Mouse (Mus musculus) MEL (cell line): ENCODE data around the gene Dock3. TPM values are rescaled to one million over a fixed set of nuclear protein-coding genes. Genes with fewer than 3 reads are reported as not detected.
A peak's percentile ranks its signal among the peaks of the same experiment; 100 is the strongest.

Experiments used
- DNase-seq: peaks from one replicate; pipeline ENCODE4 v3.0.0; 2011; ENCODE audit warnings: low read depth, low spot score
- H3K27ac ChIP-seq: 2 replicates; pipeline ENCODE4 v1.5.1; 2012; ENCODE audit warnings: low read depth, mild to moderate bottlenecking, control low read depth, low read length, moderate library complexity; ENCODE audit not compliant: control insufficient read depth
- H3K27me3 ChIP-seq, 2 experiments: fragments of 150-350 bp in 1 of 2; sonication (generic) in 1 of 2; 2 replicates each; pipeline ENCODE4 v1.6.1; 2012; ENCODE audit warnings: low read length in 2 of 2, mild to moderate bottlenecking in 2 of 2, improper control_type of control experiment in 1 of 2, moderate library complexity in 1 of 2; ENCODE audit not compliant: insufficient read depth in 2 of 2, control insufficient read depth in 1 of 2
- H3K36me3 ChIP-seq, 2 experiments: 2 replicates each; pipeline ENCODE4 v1.6.1; 2012 to 2014; ENCODE audit warnings: low read length in 2 of 2, improper control_type of control experiment in 1 of 2, inconsistent platforms in 1 of 2, mild to moderate bottlenecking in 1 of 2; ENCODE audit not compliant: insufficient read depth in 2 of 2, control insufficient read depth in 1 of 2
- H3K4me1 ChIP-seq, 2 experiments: fragments of 150-350 bp in 1 of 2; sonication (generic) in 1 of 2; 2 replicates each; pipeline ENCODE4 v1.6.1; 2012; ENCODE audit warnings: low read length in 2 of 2, improper control_type of control experiment in 1 of 2, mild to moderate bottlenecking in 1 of 2; ENCODE audit not compliant: insufficient read depth in 2 of 2, control insufficient read depth in 1 of 2
- H3K4me3 ChIP-seq, 2 experiments: fragments of 150-350 bp in 1 of 2; sonication (generic) in 1 of 2; 2 replicates each; pipeline ENCODE4 v1.5.1; 2012; ENCODE audit warnings: low read depth in 2 of 2, low read length in 2 of 2, mild to moderate bottlenecking in 2 of 2, moderate library complexity in 2 of 2, control low read depth in 1 of 2, improper control_type of control experiment in 1 of 2; ENCODE audit not compliant: control insufficient read depth in 1 of 2, insufficient read depth in 1 of 2
- H3K79me2 ChIP-seq: 2 replicates; pipeline ENCODE4 v1.6.1; 2012; ENCODE audit warnings: mild to moderate bottlenecking, low read length, moderate library complexity; ENCODE audit not compliant: control insufficient read depth, poor library complexity, insufficient read depth
- H3K9ac ChIP-seq: 2 replicates; pipeline ENCODE4 v1.6.1; 2012; ENCODE audit warnings: low read depth, mild to moderate bottlenecking, control low read depth, low read length, moderate library complexity; ENCODE audit not compliant: control insufficient read depth, poor library complexity, severe bottlenecking
- H3K9me3 ChIP-seq: fragments of 150-350 bp; sonication (generic); replicated peaks from 2 replicates; pipeline ENCODE4 v1.6.1; 2012; ENCODE audit warnings: mild to moderate bottlenecking, low read length, improper control_type of control experiment, moderate library complexity; ENCODE audit not compliant: insufficient read depth
- BHLHE40 ChIP-seq: IDR thresholded peaks from 2 replicates; pipeline ENCODE4 v1.6.1; 2012; ENCODE audit warnings: low read depth, mild to moderate bottlenecking, inconsistent platforms, low read length, improper control_type of control experiment, borderline replicate concordance
- CHD1 ChIP-seq: IDR thresholded peaks from 2 replicates; pipeline ENCODE4 v1.6.1; 2012; ENCODE audit warnings: low read depth, mild to moderate bottlenecking, inconsistent platforms, low read length, improper control_type of control experiment
- CHD2 ChIP-seq: IDR thresholded peaks from 2 replicates; pipeline ENCODE4 v1.6.1; 2011; ENCODE audit warnings: low read length, improper control_type of control experiment
- CTCF ChIP-seq, 3 experiments: IDR thresholded peaks in 2 of 3; conservative IDR thresholded peaks in 1 of 3; 2 replicates each; pipeline ENCODE4 v1.5.1; 2011 to 2012; ENCODE audit warnings: low read length in 3 of 3, low read depth in 2 of 3, mild to moderate bottlenecking in 2 of 3, improper control_type of control experiment in 1 of 3, inconsistent platforms in 1 of 3, mixed read lengths in 1 of 3, moderate library complexity in 1 of 3; ENCODE audit not compliant: control insufficient read depth in 1 of 3, insufficient read depth in 1 of 3, poor library complexity in 1 of 3, severe bottlenecking in 1 of 3
- ELF1 ChIP-seq: IDR thresholded peaks from 2 replicates; pipeline ENCODE4 v1.6.1; 2014; ENCODE audit warnings: low read depth, mild to moderate bottlenecking, inconsistent platforms, low read length, improper control_type of control experiment, moderate library complexity
- EP300 ChIP-seq, 2 experiments: IDR thresholded peaks; 2 replicates each; pipeline ENCODE4 v1.6.1; 2011; ENCODE audit warnings: improper control_type of control experiment in 2 of 2, low read length in 2 of 2, low read depth in 1 of 2, mild to moderate bottlenecking in 1 of 2
- ETS1 ChIP-seq: IDR thresholded peaks from 2 replicates; pipeline ENCODE4 v1.6.1; 2012; ENCODE audit warnings: low read depth, mild to moderate bottlenecking, inconsistent platforms, low read length, improper control_type of control experiment, moderate library complexity
- GABPA ChIP-seq: IDR thresholded peaks from 2 replicates; pipeline ENCODE4 v1.6.1; 2012; ENCODE audit warnings: low read depth, mild to moderate bottlenecking, inconsistent platforms, low read length, improper control_type of control experiment, moderate library complexity
- GATA1 ChIP-seq: IDR thresholded peaks from 2 replicates; pipeline ENCODE4 v1.6.1; 2011; ENCODE audit warnings: low read depth, low read length, improper control_type of control experiment
- HCFC1 ChIP-seq: IDR thresholded peaks from 2 replicates; pipeline ENCODE4 v1.6.1; 2012; ENCODE audit warnings: low read depth, mild to moderate bottlenecking, inconsistent platforms, low read length, improper control_type of control experiment, moderate library complexity
- JUND ChIP-seq: IDR thresholded peaks from 2 replicates; pipeline ENCODE4 v1.6.1; 2011; ENCODE audit warnings: low read depth, mild to moderate bottlenecking, improper control_type of control experiment, low read length
- KAT2A ChIP-seq: conservative IDR thresholded peaks from 2 replicates; pipeline ENCODE4 v1.6.1; 2012; ENCODE audit warnings: low read depth, low read length, improper control_type of control experiment, inconsistent platforms
- MAFK ChIP-seq: IDR thresholded peaks from 2 replicates; pipeline ENCODE4 v1.6.1; 2011; ENCODE audit warnings: low read depth, mild to moderate bottlenecking, low read length, improper control_type of control experiment, borderline replicate concordance
- MAX ChIP-seq: IDR thresholded peaks from 2 replicates; pipeline ENCODE4 v1.6.1; 2011; ENCODE audit warnings: low read length, improper control_type of control experiment
- MXI1 ChIP-seq: IDR thresholded peaks from 2 replicates; pipeline ENCODE4 v1.6.1; 2011; ENCODE audit warnings: mild to moderate bottlenecking, low read depth, low read length, improper control_type of control experiment
- MYB ChIP-seq: IDR thresholded peaks from 2 replicates; pipeline ENCODE4 v1.6.1; 2011; ENCODE audit warnings: mild to moderate bottlenecking, low read depth, low read length, improper control_type of control experiment
- MYC ChIP-seq: IDR thresholded peaks from 2 replicates; pipeline ENCODE4 v1.6.1; 2011; ENCODE audit warnings: low read depth, mild to moderate bottlenecking, low read length, improper control_type of control experiment, moderate library complexity
- NELFE ChIP-seq: IDR thresholded peaks from 2 replicates; pipeline ENCODE4 v1.6.1; 2011; ENCODE audit warnings: low read depth, low read length, improper control_type of control experiment
- POLR2AphosphoS2 ChIP-seq: IDR thresholded peaks from 2 replicates; pipeline ENCODE4 v1.6.1; 2011; ENCODE audit warnings: low read length, improper control_type of control experiment
- RAD21 ChIP-seq: IDR thresholded peaks from 2 replicates; pipeline ENCODE4 v1.6.1; 2011; ENCODE audit warnings: mild to moderate bottlenecking, low read depth, low read length, improper control_type of control experiment
- RCOR1 ChIP-seq: IDR thresholded peaks from 2 replicates; pipeline ENCODE4 v1.6.1; 2012; ENCODE audit warnings: low read depth, mild to moderate bottlenecking, inconsistent platforms, low read length, improper control_type of control experiment
- SIN3A ChIP-seq: IDR thresholded peaks from 2 replicates; pipeline ENCODE4 v1.6.1; 2012; ENCODE audit warnings: low read length, improper control_type of control experiment, inconsistent platforms
- SMC3 ChIP-seq: IDR thresholded peaks from 2 replicates; pipeline ENCODE4 v1.6.1; 2011; ENCODE audit warnings: low read depth, low read length, improper control_type of control experiment
- TAL1 ChIP-seq: IDR thresholded peaks from 2 replicates; pipeline ENCODE4 v1.6.1; 2012; ENCODE audit warnings: mild to moderate bottlenecking, inconsistent platforms, low read length, moderate library complexity, mixed read lengths
- TBP ChIP-seq: IDR thresholded peaks from 2 replicates; pipeline ENCODE4 v1.8.0; 2011; ENCODE audit warnings: low read depth, low read length, improper control_type of control experiment
- TCF12 ChIP-seq: IDR thresholded peaks from 2 replicates; pipeline ENCODE4 v1.6.1; 2014; ENCODE audit warnings: low read depth, mild to moderate bottlenecking, inconsistent platforms, low read length, improper control_type of control experiment, moderate library complexity
- USF1 ChIP-seq: IDR thresholded peaks from 2 replicates; pipeline ENCODE4 v1.6.1; 2014; ENCODE audit warnings: low read depth, mild to moderate bottlenecking, inconsistent platforms, low read length, improper control_type of control experiment, moderate library complexity
- USF2 ChIP-seq, 2 experiments: IDR thresholded peaks; 2 replicates each; pipeline ENCODE4 v1.6.1; 2011 to 2012; ENCODE audit warnings: improper control_type of control experiment in 2 of 2, low read length in 2 of 2, borderline replicate concordance in 1 of 2, inconsistent platforms in 1 of 2, low read depth in 1 of 2, mild to moderate bottlenecking in 1 of 2; ENCODE audit not compliant: insufficient read depth in 1 of 2
- ZC3H11A ChIP-seq: IDR thresholded peaks from 2 replicates; pipeline ENCODE4 v1.6.1; 2012; ENCODE audit warnings: low read depth, mild to moderate bottlenecking, inconsistent platforms, low read length, improper control_type of control experiment
- ZKSCAN1 ChIP-seq: IDR thresholded peaks from 2 replicates; pipeline ENCODE4 v1.6.1; 2012; ENCODE audit warnings: low read depth, mild to moderate bottlenecking, inconsistent platforms, low read length, improper control_type of control experiment, moderate library complexity
- ZMIZ1 ChIP-seq: IDR thresholded peaks from 2 replicates; pipeline ENCODE4 v1.6.1; 2012; ENCODE audit warnings: low read depth, mild to moderate bottlenecking, inconsistent platforms, low read length, improper control_type of control experiment, moderate library complexity
- ZNF384 ChIP-seq: IDR thresholded peaks from 2 replicates; pipeline ENCODE4 v1.6.1; 2012; ENCODE audit warnings: low read depth, mild to moderate bottlenecking, inconsistent platforms, low read length, improper control_type of control experiment
- polyA plus RNA-seq, 2 experiments: library from polyadenylated mRNA; stranded (reverse) in 1 of 2; unstranded in 1 of 2; fragments of >175 nt in 1 of 2; fragments of >200 nt in 1 of 2; gene quantifications; 2 replicates each; pipeline versions ENCODE4 v1.2.1 to v1.2.4; 2012; ENCODE audit warnings: low replicate concordance in 2 of 2, low read depth in 1 of 2; ENCODE audit not compliant: insufficient read length in 2 of 2, insufficient read depth in 1 of 2, missing spikeins in 1 of 2
- total RNA-seq: library from RNA; depleted of rRNA; stranded (reverse); fragments of 300-350 nt; gene quantifications from 2 replicates; pipeline ENCODE4 v1.2.3, GENCODE M21; 2012

Gene Dock3
- total and polyA plus RNA-seq, 3 experiments, result 0.03 to 0.08 TPM; not detected in 1

GRCm38 (mm10) chr9:107267721-107268402 is 36.2 kb upstream of the Dock3 start:
- no peak for TF ChIP-seq RAD21
- no peak for TF ChIP-seq NELFE
- TF ChIP-seq MAX, result peak; percentile 65
- no peak for TF ChIP-seq POLR2AphosphoS2
- TF ChIP-seq ZMIZ1, result peak; percentile 28; the same call in 1 of the 2 replicates
- no peak for TF ChIP-seq CTCF (IDR thresholded peaks at IDR 0.05 in 2 of 3, conservative IDR thresholded peaks at IDR 0.05 in 1 of 3; ENCODE audit: control insufficient read depth in 1 of 3, insufficient read depth in 1 of 3, low read depth in 2 of 3, low read length in 3 of 3, poor library complexity in 1 of 3, severe bottlenecking in 1 of 3)
- TF ChIP-seq CHD2, result no peak
- TF ChIP-seq GATA1, result peak; percentile 66
- TF ChIP-seq KAT2A, result no peak
- TF ChIP-seq TBP, result no peak
- no peak for TF ChIP-seq MAFK
- TF ChIP-seq RCOR1, result peak; percentile 64
- TF ChIP-seq ETS1, result peak; percentile 70
- TF ChIP-seq TAL1, result no peak
- TF ChIP-seq SMC3, result no peak
- peak; percentile 70 to 83 for TF ChIP-seq EP300 (IDR thresholded peaks at IDR 0.05; ENCODE audit: low read depth in 1 of 2, low read length in 2 of 2)
- 0 out of 2 replicates have a peak, but pooled peaks have one; percentile 51 for TF ChIP-seq MYC
- peak; percentile 39 for TF ChIP-seq MXI1
- TF ChIP-seq ELF1, result 0 out of 2 replicates have a peak, but pooled peaks have one; percentile 24
- TF ChIP-seq ZNF384, result peak; percentile 22; the same call in 1 of the 2 replicates
- peak; percentile 68; the same call in 1 of the 2 replicates for TF ChIP-seq BHLHE40
- TF ChIP-seq JUND, result no peak
- TF ChIP-seq GABPA, result 0 out of 2 replicates have a peak, but pooled peaks have one; percentile 29
- TF ChIP-seq CHD1, result no peak
- TF ChIP-seq USF2 (IDR thresholded peaks at IDR 0.05; ENCODE audit: borderline replicate concordance in 1 of 2, insufficient read depth in 1 of 2, low read depth in 1 of 2, low read length in 2 of 2), result peak in 1 of 2 experiments; percentile 75; a peak in 2 of 4 replicates
- TF ChIP-seq ZC3H11A, result peak; percentile 7; the same call in 1 of the 2 replicates
- no peak for TF ChIP-seq ZKSCAN1
- TF ChIP-seq MYB, result peak; percentile 53; the same call in 1 of the 2 replicates
- TF ChIP-seq USF1, result peak; percentile 94
- TF ChIP-seq SIN3A, result peak; percentile 50; the same call in 1 of the 2 replicates
- 0 out of 2 replicates have a peak, but pooled peaks have one; percentile 31 for TF ChIP-seq HCFC1
- TF ChIP-seq TCF12, result peak; percentile 29; the same call in 1 of the 2 replicates
- TF ChIP-seq, all 39 proteins: peak for 19
- peak; percentile 54 for DNase-seq
- H3K79me2 ChIP-seq, result no peaks in the 10 kb centered on the region
- peaks cover 0 to 41% of the 10 kb centered on the region in 2 experiments; a peak in 2 of 4 replicates for H3K36me3 ChIP-seq
- no peaks in the 10 kb centered on the region for H3K27me3 ChIP-seq
- H3K4me1 ChIP-seq, result peaks cover 37 to 62% of the 10 kb centered on the region in 2 experiments
- peak overlapping the region; percentile 50 for H3K9ac ChIP-seq
- H3K9me3 ChIP-seq, result no peaks in the 10 kb centered on the region
- H3K4me3 ChIP-seq, result peak overlapping the region in 1 of 2 experiments; percentile 56; a peak in 3 of 4 replicates
- H3K27ac ChIP-seq, result peak overlapping the region; percentile 92
